14 mouse cellular contexts compared by ENCODE assay signal in the genomic region with DNA sequence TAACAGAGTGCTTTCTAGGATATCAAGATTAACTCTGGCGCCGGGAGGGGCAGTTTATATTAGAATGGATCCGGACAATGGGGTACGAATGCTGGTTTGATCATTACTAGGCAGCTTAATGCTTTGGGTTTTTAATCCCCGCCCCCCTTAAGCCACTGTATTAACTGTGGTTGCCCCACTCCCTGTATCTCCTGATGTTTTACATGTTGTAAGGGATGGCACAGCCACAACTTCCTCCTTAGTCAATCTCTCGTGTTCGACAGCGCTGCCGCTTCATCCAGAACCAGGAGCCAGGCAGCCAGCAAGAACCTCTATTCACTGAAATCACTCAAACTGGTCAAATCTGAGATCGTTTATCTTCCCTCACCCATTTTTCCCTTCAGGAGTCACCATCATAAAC.
"Had no signal": no experiment of that assay in that cellular context is flagged by ENCODE, and none has a peak within 500 bp of the region (broad histone marks: within the 10 kb centered on the region; RNA-seq: fewer than 3 reads in every experiment).

No protein-coding gene starts in this region.

- DNase-seq: liver, postnatal 0 days; lung, adult 2 months; lung, postnatal 14 days; lung, postnatal 36 days; retina, postnatal 1 day; right cerebral cortex, adult 18-20 months; right cerebral cortex, postnatal 25 days; right cerebral cortex, postnatal 4 days; spleen, adult 18-20 months; thymus, adult 18-20 months; thymus, postnatal 14 days; thymus, postnatal 36 days had no signal

- ATAC-seq: liver, postnatal 0 days; lung, postnatal 0 days; midbrain, embryonic 16.5 days had no signal
